Mouse (Mus musculus): ENCODE data around the gene Olfr876. TPM values are rescaled to one million over a fixed set of nuclear protein-coding genes. Genes with fewer than 3 reads are reported as not detected.

The Olfr876 gene
- total RNA-seq, 1 experiment = not detected

- no peak for DNase-seq (ENCODE audit: low read depth, low spot score)
- H3K4me3 ChIP-seq (ENCODE audit: insufficient read depth in 1 of 2, low read depth in 1 of 2, low read length in 2 of 2, poor library complexity in 1 of 2, severe bottlenecking in 1 of 2) = no peak overlapping the region
- no peaks in the 10 kb centered on the region for H3K4me1 ChIP-seq (ENCODE audit: control insufficient read depth in 2 of 2, insufficient read depth in 2 of 2, low read length in 2 of 2, poor library complexity in 1 of 2)
- no peak overlapping the region for H3K27ac ChIP-seq (ENCODE audit: insufficient read depth, low read depth, low read length, poor library complexity, severe bottlenecking)
- no peaks in the 10 kb centered on the region for H3K9me3 ChIP-seq (ENCODE audit: control insufficient read depth, insufficient read depth, low read depth, low read length)
- H3K36me3 ChIP-seq (ENCODE audit: control insufficient read depth, insufficient read depth, low read length, poor library complexity, severe bottlenecking) = no peaks in the 10 kb centered on the region
- TF ChIP-seq HCFC1 (IDR thresholded peaks at IDR 0.05; ENCODE audit: borderline replicate concordance, insufficient read depth, low read length) (no peak), ZNF384 (IDR thresholded peaks at IDR 0.05; ENCODE audit: low read depth, low read length) (no peak), MAFK (IDR thresholded peaks at IDR 0.05; ENCODE audit: insufficient read depth, low read depth, low read length) (no peak), CHD2 (IDR thresholded peaks at IDR 0.05; ENCODE audit: low read depth, low read length) (no peak), ZC3H11A (IDR thresholded peaks at IDR 0.05; ENCODE audit: borderline replicate concordance, low read depth, low read length) (no peak)
- no peak overlapping the region for H3K9ac ChIP-seq (ENCODE audit: insufficient read depth, low read depth, low read length, poor library complexity, severe bottlenecking)
- in situ Hi-C loops (cut with MboI; ENCODE audit: low sequenced_read_pairs in 2 of 2, unreplicated experiment in 2 of 2) = no loop called here
These were observed 4.4 kb downstream of the Olfr876 start for GRCm38 (mm10) chr9:37807235-37807634.

GRCm38 (mm10) chr9:37808456-37808855, 5.6 kb downstream of the Olfr876 start:
- Histone ChIP-seq H3K36me3 (ENCODE audit: control insufficient read depth, insufficient read depth, low read length, poor library complexity, severe bottlenecking) (no peaks in the 10 kb centered on the region), H3K9me3 (ENCODE audit: control insufficient read depth, insufficient read depth, low read depth, low read length) (no peaks in the 10 kb centered on the region), H3K9ac (ENCODE audit: insufficient read depth, low read depth, low read length, poor library complexity, severe bottlenecking) (no peak overlapping the region), H3K4me3 (ENCODE audit: insufficient read depth in 1 of 2, low read depth in 1 of 2, low read length in 2 of 2, poor library complexity in 1 of 2, severe bottlenecking in 1 of 2) (no peak overlapping the region), H3K27ac (ENCODE audit: insufficient read depth, low read depth, low read length, poor library complexity, severe bottlenecking) (no peak overlapping the region), H3K4me1 (ENCODE audit: control insufficient read depth in 2 of 2, insufficient read depth in 2 of 2, low read length in 2 of 2, poor library complexity in 1 of 2) (no peaks in the 10 kb centered on the region)
- TF ChIP-seq ZC3H11A (IDR thresholded peaks at IDR 0.05; ENCODE audit: borderline replicate concordance, low read depth, low read length) (no peak), ZNF384 (IDR thresholded peaks at IDR 0.05; ENCODE audit: low read depth, low read length) (no peak), MAFK (IDR thresholded peaks at IDR 0.05; ENCODE audit: insufficient read depth, low read depth, low read length) (no peak), HCFC1 (IDR thresholded peaks at IDR 0.05; ENCODE audit: borderline replicate concordance, insufficient read depth, low read length) (no peak)
- no peak for DNase-seq (ENCODE audit: low read depth, low spot score)
- in situ Hi-C loops (cut with MboI; ENCODE audit: low sequenced_read_pairs in 2 of 2, unreplicated experiment in 2 of 2) = no loop called here

GRCm38 (mm10) chr9:37808976-37809375, 6.1 kb downstream of the Olfr876 start:
- H3K4me1 ChIP-seq (ENCODE audit: control insufficient read depth in 2 of 2, insufficient read depth in 2 of 2, low read length in 2 of 2, poor library complexity in 1 of 2) = no peaks in the 10 kb centered on the region
- no peak for DNase-seq (ENCODE audit: low read depth, low spot score)
- no peak overlapping the region for H3K27ac ChIP-seq (ENCODE audit: insufficient read depth, low read depth, low read length, poor library complexity, severe bottlenecking)
- in situ Hi-C loops (cut with MboI; ENCODE audit: low sequenced_read_pairs in 2 of 2, unreplicated experiment in 2 of 2) = no loop called here
- no peaks in the 10 kb centered on the region for H3K9me3 ChIP-seq (ENCODE audit: control insufficient read depth, insufficient read depth, low read depth, low read length)
- H3K36me3 ChIP-seq (ENCODE audit: control insufficient read depth, insufficient read depth, low read length, poor library complexity, severe bottlenecking) = no peaks in the 10 kb centered on the region
- no peak overlapping the region for H3K9ac ChIP-seq (ENCODE audit: insufficient read depth, low read depth, low read length, poor library complexity, severe bottlenecking)
- no peak overlapping the region for H3K4me3 ChIP-seq (ENCODE audit: insufficient read depth in 1 of 2, low read depth in 1 of 2, low read length in 2 of 2, poor library complexity in 1 of 2, severe bottlenecking in 1 of 2)
- TF ChIP-seq ZC3H11A (IDR thresholded peaks at IDR 0.05; ENCODE audit: borderline replicate concordance, low read depth, low read length) = no peak

- H3K4me3 ChIP-seq (ENCODE audit: insufficient read depth in 1 of 2, low read depth in 1 of 2, low read length in 2 of 2, poor library complexity in 1 of 2, severe bottlenecking in 1 of 2) = no peak overlapping the region
- no peaks in the 10 kb centered on the region for H3K9me3 ChIP-seq (ENCODE audit: control insufficient read depth, insufficient read depth, low read depth, low read length)
- no peak overlapping the region for H3K27ac ChIP-seq (ENCODE audit: insufficient read depth, low read depth, low read length, poor library complexity, severe bottlenecking)
- TF ChIP-seq MAFK (IDR thresholded peaks at IDR 0.05; ENCODE audit: insufficient read depth, low read depth, low read length) = no peak
- no peak for TF ChIP-seq CHD2 (IDR thresholded peaks at IDR 0.05; ENCODE audit: low read depth, low read length)
- TF ChIP-seq ZC3H11A (IDR thresholded peaks at IDR 0.05; ENCODE audit: borderline replicate concordance, low read depth, low read length) = no peak
- H3K9ac ChIP-seq (ENCODE audit: insufficient read depth, low read depth, low read length, poor library complexity, severe bottlenecking) = no peak overlapping the region
- H3K36me3 ChIP-seq (ENCODE audit: control insufficient read depth, insufficient read depth, low read length, poor library complexity, severe bottlenecking) = no peaks in the 10 kb centered on the region
- no peaks in the 10 kb centered on the region for H3K4me1 ChIP-seq (ENCODE audit: control insufficient read depth in 2 of 2, insufficient read depth in 2 of 2, low read length in 2 of 2, poor library complexity in 1 of 2)
- in situ Hi-C loops (cut with MboI; ENCODE audit: low sequenced_read_pairs in 2 of 2, unreplicated experiment in 2 of 2) = no loop called here
- DNase-seq (ENCODE audit: low read depth, low spot score) = no peak
These were observed 11.9 kb downstream of the Olfr876 start for GRCm38 (mm10) chr9:37814696-37815095.

- in situ Hi-C loops (cut with MboI; ENCODE audit: low sequenced_read_pairs in 2 of 2, unreplicated experiment in 2 of 2) = no loop called here
- no peak for DNase-seq (ENCODE audit: low read depth, low spot score)
- no peak overlapping the region for H3K4me3 ChIP-seq (ENCODE audit: insufficient read depth in 1 of 2, low read depth in 1 of 2, low read length in 2 of 2, poor library complexity in 1 of 2, severe bottlenecking in 1 of 2)
- H3K27ac ChIP-seq (ENCODE audit: insufficient read depth, low read depth, low read length, poor library complexity, severe bottlenecking) = no peak overlapping the region
- H3K36me3 ChIP-seq (ENCODE audit: control insufficient read depth, insufficient read depth, low read length, poor library complexity, severe bottlenecking) = no peaks in the 10 kb centered on the region
- H3K4me1 ChIP-seq (ENCODE audit: control insufficient read depth in 2 of 2, insufficient read depth in 2 of 2, low read length in 2 of 2, poor library complexity in 1 of 2) = no peaks in the 10 kb centered on the region
- H3K9me3 ChIP-seq (ENCODE audit: control insufficient read depth, insufficient read depth, low read depth, low read length) = no peaks in the 10 kb centered on the region
- TF ChIP-seq ZNF384 (IDR thresholded peaks at IDR 0.05; ENCODE audit: low read depth, low read length) = no peak
- TF ChIP-seq ZC3H11A (IDR thresholded peaks at IDR 0.05; ENCODE audit: borderline replicate concordance, low read depth, low read length) = no peak
- TF ChIP-seq CHD2 (IDR thresholded peaks at IDR 0.05; ENCODE audit: low read depth, low read length) = no peak
- no peak for TF ChIP-seq MAFK (IDR thresholded peaks at IDR 0.05; ENCODE audit: insufficient read depth, low read depth, low read length)
- TF ChIP-seq HCFC1 (IDR thresholded peaks at IDR 0.05; ENCODE audit: borderline replicate concordance, insufficient read depth, low read length) = no peak
- no peak overlapping the region for H3K9ac ChIP-seq (ENCODE audit: insufficient read depth, low read depth, low read length, poor library complexity, severe bottlenecking)
These were observed 27.1 kb downstream of the Olfr876 start for GRCm38 (mm10) chr9:37829881-37830280.
